13 mouse cellular contexts compared by ENCODE assay signal in the genomic region with DNA sequence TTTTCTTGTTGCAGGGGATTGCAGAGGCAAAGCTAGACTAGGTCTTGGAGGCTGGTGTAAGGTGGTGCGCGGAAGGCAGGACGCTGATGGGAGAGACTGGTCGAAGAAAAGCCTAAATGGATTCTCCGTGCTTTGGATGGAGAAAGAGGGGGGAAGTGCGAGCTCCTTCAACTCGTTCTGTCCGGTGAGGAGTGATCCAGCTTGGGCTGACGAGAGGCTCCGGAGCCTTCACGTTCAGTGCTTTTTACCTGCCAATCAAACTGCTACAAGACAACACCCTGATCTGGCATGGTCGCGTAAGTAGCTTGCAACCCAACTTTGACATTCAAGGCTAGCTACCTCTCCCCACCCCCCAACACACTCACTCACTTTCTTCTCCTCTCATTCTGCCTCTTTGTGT. TPM values are rescaled to one million over a fixed set of nuclear protein-coding genes. Genes with fewer than 3 reads are reported as not detected.
DNase-seq lines count a peak whose midpoint lies in the region; ATAC-seq and TF ChIP-seq lines count a peak whose summit lies in the region.
"Had no signal": no experiment of that assay in that cellular context is flagged by ENCODE, and none has a peak within 500 bp of the region (broad histone marks: within the 10 kb centered on the region; RNA-seq: fewer than 3 reads in every experiment).

No protein-coding gene starts in this region.

- no peak for TF ChIP-seq CTCF in hindbrain, postnatal 0 days (IDR thresholded peaks at IDR 0.05; ENCODE audit: low read depth)

- no peak overlapping the region for H3K4me3 ChIP-seq in heart, embryonic 12.5 days
- peak overlapping the region; percentile 35 for H3K4me3 ChIP-seq in forebrain, embryonic 11.5 days (ENCODE audit: low read depth, low read length)
- H3K4me3 ChIP-seq in hindbrain, postnatal 0 days (ENCODE audit: low read length), result peak overlapping the region; percentile 29
- H3K4me3 ChIP-seq in neural tube, embryonic 15.5 days (replicated peaks), result peak overlapping the region; percentile 29
- no peak overlapping the region for H3K4me3 ChIP-seq in liver, embryonic 12.5 days
- H3K4me3 ChIP-seq in kidney, embryonic 14.5 days (ENCODE audit: low read length), result no peak overlapping the region
- H3K4me3 ChIP-seq: heart, embryonic 10.5 days; liver, embryonic 13.5 days had no signal

- H3K4me1 ChIP-seq in heart, embryonic 12.5 days (replicated peaks), result peaks cover 14% of the 10 kb centered on the region
- peaks cover 25% of the 10 kb centered on the region for H3K4me1 ChIP-seq in forebrain, embryonic 11.5 days (replicated peaks; ENCODE audit: control insufficient read depth, insufficient read depth, low read length)
- peaks cover 4% of the 10 kb centered on the region; the same call in 1 of the 2 replicates for H3K4me1 ChIP-seq in hindbrain, postnatal 0 days (ENCODE audit: insufficient read depth, low read length)
- peaks cover 30% of the 10 kb centered on the region for H3K4me1 ChIP-seq in neural tube, embryonic 15.5 days
- 0 out of 2 replicates have a peak, but pooled peaks cover 4% of the 10 kb centered on the region for H3K4me1 ChIP-seq in liver, embryonic 12.5 days
- no peaks in the 10 kb centered on the region for H3K4me1 ChIP-seq in kidney, embryonic 14.5 days (ENCODE audit: control insufficient read depth, insufficient read depth, low read length)

- H3K9ac ChIP-seq in heart, embryonic 12.5 days, result no peak overlapping the region
- peak overlapping the region; percentile 60 for H3K9ac ChIP-seq in forebrain, embryonic 11.5 days (ENCODE audit: low read length)
- peak overlapping the region; percentile 38; the same call in 1 of the 2 replicates for H3K9ac ChIP-seq in hindbrain, postnatal 0 days (replicated peaks; ENCODE audit: low read length)
- H3K9ac ChIP-seq in neural tube, embryonic 15.5 days (replicated peaks), result no peak overlapping the region; the same call in 1 of the 2 replicates
- no peak overlapping the region for H3K9ac ChIP-seq in liver, embryonic 12.5 days
- H3K9ac ChIP-seq in kidney, embryonic 14.5 days (ENCODE audit: low read depth, low read length), result no peak overlapping the region
- H3K9ac ChIP-seq: liver, embryonic 13.5 days had no signal

- intact Hi-C loops in heart, postnatal 10 days (cut with DNase I), result loop anchor here (5.0 to 10.0 kb wide), 2 partner anchors 314 to 681 kb away; no protein-coding TSS in a partner anchor

- no peaks in the 10 kb centered on the region for H3K36me3 ChIP-seq in heart, embryonic 12.5 days
- H3K36me3 ChIP-seq in forebrain, embryonic 11.5 days (ENCODE audit: control insufficient read depth, insufficient read depth, low read length), result no peaks in the 10 kb centered on the region
- H3K36me3 ChIP-seq in hindbrain, postnatal 0 days (ENCODE audit: insufficient read depth, low read length), result no peaks in the 10 kb centered on the region
- no peaks in the 10 kb centered on the region for H3K36me3 ChIP-seq in neural tube, embryonic 15.5 days
- no peaks in the 10 kb centered on the region for H3K36me3 ChIP-seq in liver, embryonic 12.5 days
- H3K36me3 ChIP-seq in kidney, embryonic 14.5 days (ENCODE audit: control insufficient read depth, insufficient read depth, low read length), result no peaks in the 10 kb centered on the region
- H3K36me3 ChIP-seq: heart, embryonic 10.5 days; liver, embryonic 13.5 days had no signal

- no peak overlapping the region for H3K27ac ChIP-seq in heart, embryonic 12.5 days (ENCODE audit: poor library complexity, severe bottlenecking)
- peak overlapping the region; percentile 84 for H3K27ac ChIP-seq in forebrain, embryonic 11.5 days (ENCODE audit: low read depth, low read length)
- peak overlapping the region; percentile 74; the same call in 1 of the 2 replicates for H3K27ac ChIP-seq in hindbrain, postnatal 0 days
- peak overlapping the region; percentile 56; the same call in 1 of the 2 replicates for H3K27ac ChIP-seq in neural tube, embryonic 15.5 days (replicated peaks)
- H3K27ac ChIP-seq in liver, embryonic 12.5 days, result no peak overlapping the region
- no peak overlapping the region for H3K27ac ChIP-seq in kidney, embryonic 14.5 days (ENCODE audit: low read depth, low read length)
- H3K27ac ChIP-seq: heart, embryonic 10.5 days; liver, embryonic 13.5 days had no signal

- no peak for DNase-seq in heart, postnatal 10 days
- DNase-seq in forebrain, embryonic 11.5 days (ENCODE audit: low spot score), result no peak
- peak; percentile 6 for DNase-seq in hindbrain, postnatal 0 days (ENCODE audit: low spot score)
- DNase-seq in left cerebral cortex, adult 11 months (ENCODE audit: low spot score), result no peak
- DNase-seq: kidney, adult 11 months; layer of hippocampus, postnatal 36 days; liver, embryonic 13.5 days had no signal

- H3K4me2 ChIP-seq in heart, embryonic 12.5 days, result 0 out of 2 replicates have a peak overlapping the region, but pooled peaks have one; percentile 5
- peak overlapping the region; percentile 86 for H3K4me2 ChIP-seq in forebrain, embryonic 11.5 days (ENCODE audit: low read depth, low read length, severe bottlenecking)
- peak overlapping the region; percentile 57 for H3K4me2 ChIP-seq in hindbrain, postnatal 0 days (ENCODE audit: low read depth, low read length)
- peak overlapping the region; percentile 55 for H3K4me2 ChIP-seq in neural tube, embryonic 15.5 days
- H3K4me2 ChIP-seq in liver, embryonic 12.5 days, result no peak overlapping the region
- H3K4me2 ChIP-seq in kidney, embryonic 14.5 days (replicated peaks; ENCODE audit: low read depth, low read length), result no peak overlapping the region
- H3K4me2 ChIP-seq: liver, embryonic 13.5 days had no signal

- no peaks in the 10 kb centered on the region for H3K9me3 ChIP-seq in heart, embryonic 12.5 days (replicated peaks)
- no peaks in the 10 kb centered on the region for H3K9me3 ChIP-seq in forebrain, embryonic 11.5 days (ENCODE audit: control insufficient read depth, low read length)
- no peaks in the 10 kb centered on the region for H3K9me3 ChIP-seq in hindbrain, postnatal 0 days (ENCODE audit: low read length)
- H3K9me3 ChIP-seq in neural tube, embryonic 15.5 days (replicated peaks), result no peaks in the 10 kb centered on the region
- no peaks in the 10 kb centered on the region for H3K9me3 ChIP-seq in liver, embryonic 12.5 days (replicated peaks)
- no peaks in the 10 kb centered on the region for H3K9me3 ChIP-seq in kidney, embryonic 14.5 days (ENCODE audit: control insufficient read depth, low read length)
- H3K9me3 ChIP-seq: heart, embryonic 10.5 days; liver, embryonic 13.5 days had no signal

- peaks cover 69% of the 10 kb centered on the region for H3K27me3 ChIP-seq in heart, embryonic 12.5 days (replicated peaks)
- no peaks in the 10 kb centered on the region; the same call in 1 of the 2 replicates for H3K27me3 ChIP-seq in forebrain, embryonic 11.5 days (ENCODE audit: control insufficient read depth, insufficient read depth, low read length)
- H3K27me3 ChIP-seq in hindbrain, postnatal 0 days (ENCODE audit: insufficient read depth, low read length), result 0 out of 2 replicates have a peak, but pooled peaks cover 4% of the 10 kb centered on the region
- H3K27me3 ChIP-seq in neural tube, embryonic 15.5 days (replicated peaks), result peaks cover 30% of the 10 kb centered on the region
- peaks cover 70% of the 10 kb centered on the region for H3K27me3 ChIP-seq in liver, embryonic 12.5 days (replicated peaks)
- H3K27me3 ChIP-seq in kidney, embryonic 14.5 days (ENCODE audit: control insufficient read depth, insufficient read depth, low read length), result peaks cover 72% of the 10 kb centered on the region

- 6% methylated on average over 13 of the region's 13 CpGs for WGBS in heart, embryonic 12.5 days
- 2% methylated on average over 13 of the region's 13 CpGs for WGBS in forebrain, embryonic 11.5 days
- WGBS in hindbrain, postnatal 0 days, result 5% methylated on average over 13 of the region's 13 CpGs
- 3% methylated on average over 13 of the region's 13 CpGs for WGBS in neural tube, embryonic 15.5 days
- 12% methylated on average over 13 of the region's 13 CpGs for WGBS in liver, embryonic 12.5 days (ENCODE audit: insufficient replicate concordance)
- 8% methylated on average over 13 of the region's 13 CpGs for WGBS in kidney, embryonic 14.5 days

- ATAC-seq in heart, embryonic 12.5 days (ENCODE audit: insufficient number of reproducible peaks, low FRiP score), result no peak
- ATAC-seq in forebrain, embryonic 11.5 days (replicated peaks; ENCODE audit: low FRiP score), result peak; percentile 15; the same call in 1 of the 2 replicates
- ATAC-seq in hindbrain, postnatal 0 days, result no peak
- 0 out of 2 replicates have a peak, but pooled peaks have one; percentile 4 for ATAC-seq in neural tube, embryonic 15.5 days (ENCODE audit: low FRiP score)
- no peak for ATAC-seq in liver, embryonic 12.5 days
- ATAC-seq in kidney, embryonic 14.5 days (ENCODE audit: low FRiP score, low TSS enrichment), result no peak

RNA-seq across cellular contexts. Expression of gene Sox2, which starts 11.9 kb away (rescaled TPM):
- polyA plus RNA-seq in heart, embryonic 12.5 days (2016; fragmentation: Nextera tagmentation; extraction: Ambion mirVana), result 0.34 and 0.68 TPM in 2 replicates
- total RNA-seq in heart, postnatal 10 days (2021), result under 1 TPM in 1 of 2 experiments, not detected in 1; 0.17 TPM
- polyA plus RNA-seq in forebrain, embryonic 11.5 days (2014; fragmentation: Nextera tagmentation; extraction: Ambion mirVana), result 57.7 and 67.3 TPM in 2 replicates
- total RNA-seq in hindbrain, postnatal 0 days (2014; rRNA removed), result 68.1 and 80.2 TPM in 2 replicates
- 22.6 and 26.3 TPM in 2 replicates for polyA plus RNA-seq in hindbrain, postnatal 0 days (2015; fragmentation: Nextera tagmentation; extraction: Ambion mirVana)
- polyA plus RNA-seq in neural tube, embryonic 15.5 days (2015; fragmentation: Nextera tagmentation; extraction: Ambion mirVana), result 11.1 and 13.4 TPM in 2 replicates
- not detected in 2 replicates for polyA plus RNA-seq in liver, embryonic 12.5 days (2016; fragmentation: Nextera tagmentation; extraction: Ambion mirVana)
- not detected in 2 replicates for polyA plus RNA-seq in kidney, embryonic 14.5 days (2014; fragmentation: Nextera tagmentation; extraction: Ambion mirVana)
- total RNA-seq: megakaryocyte progenitor cell, adult 5-6 weeks had no signal
- polyA plus RNA-seq: liver, embryonic 13.5 days had no signal

Comparison
In these comparisons a context has a peak if more than half of its experiments do, and no peak if none do; other contexts are left out.
1. ATAC-seq: peak in forebrain, embryonic 11.5 days (single experiment) and neural tube, embryonic 15.5 days (single experiment); none in heart, embryonic 12.5 days (single experiment), hindbrain, postnatal 0 days (single experiment), liver, embryonic 12.5 days (single experiment) and kidney, embryonic 14.5 days (single experiment).
2. H3K27ac ChIP-seq: peak in forebrain, embryonic 11.5 days (single experiment), hindbrain, postnatal 0 days (single experiment) and neural tube, embryonic 15.5 days (single experiment); none in heart, embryonic 12.5 days (single experiment), liver, embryonic 12.5 days (single experiment) and kidney, embryonic 14.5 days (single experiment).
3. H3K4me2 ChIP-seq: peak in heart, embryonic 12.5 days (single experiment), forebrain, embryonic 11.5 days (single experiment), hindbrain, postnatal 0 days (single experiment) and neural tube, embryonic 15.5 days (single experiment); none in liver, embryonic 12.5 days (single experiment) and kidney, embryonic 14.5 days (single experiment).
4. H3K4me3 ChIP-seq: peak in forebrain, embryonic 11.5 days (single experiment), hindbrain, postnatal 0 days (single experiment) and neural tube, embryonic 15.5 days (single experiment); none in heart, embryonic 12.5 days (single experiment), liver, embryonic 12.5 days (single experiment) and kidney, embryonic 14.5 days (single experiment).
5. H3K9ac ChIP-seq: peak in forebrain, embryonic 11.5 days (single experiment) and hindbrain, postnatal 0 days (single experiment); none in heart, embryonic 12.5 days (single experiment), neural tube, embryonic 15.5 days (single experiment), liver, embryonic 12.5 days (single experiment) and kidney, embryonic 14.5 days (single experiment).